Mouse (Mus musculus): Measurements from ENCODE around the gene Gm20388. TPM values are rescaled to one million over a fixed set of nuclear protein-coding genes. Genes with fewer than 3 reads are reported as not detected.
A peak's percentile ranks its signal among the peaks of the same experiment; 100 is the strongest.

Gm20388 gene
- total RNA-seq, 1 experiment from 2014 or later: 3.6 TPM

GRCm38 (mm10) chr8:122824986-122825385 lies 2914.3 kb downstream of the Gm20388 start:
- DNase-seq: no peak

GRCm38 (mm10) chr8:122825408-122825807 lies 2914.8 kb downstream of the Gm20388 start:
- no peak for DNase-seq

- no peak for DNase-seq
Measured at GRCm38 (mm10) chr8:122829396-122829795, 2918.8 kb downstream of the Gm20388 start.

- DNase-seq: peak; percentile 89
Measured at GRCm38 (mm10) chr8:122830349-122831061, 2919.9 kb downstream of the Gm20388 start.

- DNase-seq: no peak
Measured at GRCm38 (mm10) chr8:122834416-122834815, 2923.8 kb downstream of the Gm20388 start.

GRCm38 (mm10) chr8:122834971-122835370 lies 2924.3 kb downstream of the Gm20388 start:
- peak; percentile 78 for DNase-seq

- no peak for DNase-seq
Measured at GRCm38 (mm10) chr8:122836199-122836598, 2925.6 kb downstream of the Gm20388 start.

GRCm38 (mm10) chr8:122836696-122837095 lies 2926.1 kb downstream of the Gm20388 start:
- no peak for DNase-seq

- DNase-seq: no peak
Measured at GRCm38 (mm10) chr8:122844161-122844560, 2933.5 kb downstream of the Gm20388 start.

GRCm38 (mm10) chr8:122845662-122846061 lies 2935.0 kb downstream of the Gm20388 start:
- peak; percentile 26 for DNase-seq

GRCm38 (mm10) chr8:122847829-122848561 lies 2937.4 kb downstream of the Gm20388 start, which contains the start of gene Cdh15:
Cdh15 (plus strand) TSS chr8:122847966.
- DNase-seq: peak; percentile 49

- DNase-seq: no peak
Measured at GRCm38 (mm10) chr8:122849152-122849910, 2938.7 kb downstream of the Gm20388 start.

GRCm38 (mm10) chr8:122850641-122851240 lies 2940.1 kb downstream of the Gm20388 start:
- DNase-seq: no peak

- peak; percentile 40 for DNase-seq
Measured at GRCm38 (mm10) chr8:122851692-122852545, 2941.3 kb downstream of the Gm20388 start.

GRCm38 (mm10) chr8:122852546-122852905 lies 2941.9 kb downstream of the Gm20388 start:
- no peak for DNase-seq

- no peak for DNase-seq
Measured at GRCm38 (mm10) chr8:122853340-122853771, 2942.7 kb downstream of the Gm20388 start.

GRCm38 (mm10) chr8:122854388-122854787 lies 2943.7 kb downstream of the Gm20388 start:
- DNase-seq: no peak

GRCm38 (mm10) chr8:122855123-122855522 lies 2944.5 kb downstream of the Gm20388 start:
- DNase-seq: no peak

GRCm38 (mm10) chr8:122856288-122856687 lies 2945.6 kb downstream of the Gm20388 start:
- no peak for DNase-seq

GRCm38 (mm10) chr8:122859843-122860242 lies 2949.2 kb downstream of the Gm20388 start:
- no peak for DNase-seq

- DNase-seq: no peak
Measured at GRCm38 (mm10) chr8:122864719-122865129, 2954.1 kb downstream of the Gm20388 start.
